Mouse (Mus musculus): ENCODE measurements at regions not wholly inside any gene's neighbourhood (a gene's known extent, or its start where the extent isn't known, plus 50 kb on each side); places are given as distances from the start of the nearest gene placed in this dataset.

DNA sequence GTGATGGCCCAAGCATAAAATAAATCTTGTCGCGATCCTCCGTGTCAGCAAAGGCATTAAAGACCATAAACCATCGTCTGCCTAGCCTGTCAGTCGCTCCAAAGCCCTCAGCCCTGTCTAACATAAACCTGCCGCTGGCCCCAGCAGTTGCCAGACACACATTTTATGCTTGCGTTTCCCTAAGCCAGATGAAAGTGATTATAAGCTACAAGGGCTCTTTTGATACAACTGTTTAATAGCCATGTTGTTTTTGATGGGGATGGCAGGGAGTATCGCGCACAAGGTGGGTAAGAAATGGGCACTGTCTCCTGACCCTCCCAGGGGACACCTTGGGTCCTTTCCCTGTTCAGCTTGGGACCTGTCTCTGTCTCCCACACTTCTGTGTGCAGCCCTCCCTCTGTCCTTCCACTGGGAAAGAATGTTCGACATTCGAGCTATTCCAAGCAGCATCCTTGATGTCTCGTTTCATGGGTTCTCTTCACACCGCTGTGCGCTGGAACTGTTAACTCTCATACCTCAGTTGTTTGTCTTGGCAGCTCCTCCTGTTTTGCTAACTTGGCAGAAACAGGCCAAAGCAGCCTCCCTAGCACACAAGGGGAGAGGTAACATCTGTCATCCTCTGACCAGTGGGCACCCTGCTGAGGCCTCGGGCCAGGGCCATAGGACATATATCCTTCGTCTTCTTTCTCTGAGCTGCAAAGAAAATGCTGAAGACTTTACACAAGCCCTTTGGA is 180.2 kb upstream of the Gmds start:
- WGBS = 46% methylated on average over 16 of the region's 16 CpGs
- no peak overlapping the region for H3K27ac ChIP-seq
- H3K9me3 ChIP-seq = no peaks in the 10 kb centered on the region
- H3K4me1 ChIP-seq = peaks cover 12% of the 10 kb centered on the region
- H3K27me3 ChIP-seq (ENCODE audit: insufficient read depth, poor library complexity, severe bottlenecking) = no peaks in the 10 kb centered on the region
- H3K36me3 ChIP-seq = no peaks in the 10 kb centered on the region
- DNase-seq (ENCODE audit: low spot score) = no peak
- no peak overlapping the region for H3K4me3 ChIP-seq

DNA sequence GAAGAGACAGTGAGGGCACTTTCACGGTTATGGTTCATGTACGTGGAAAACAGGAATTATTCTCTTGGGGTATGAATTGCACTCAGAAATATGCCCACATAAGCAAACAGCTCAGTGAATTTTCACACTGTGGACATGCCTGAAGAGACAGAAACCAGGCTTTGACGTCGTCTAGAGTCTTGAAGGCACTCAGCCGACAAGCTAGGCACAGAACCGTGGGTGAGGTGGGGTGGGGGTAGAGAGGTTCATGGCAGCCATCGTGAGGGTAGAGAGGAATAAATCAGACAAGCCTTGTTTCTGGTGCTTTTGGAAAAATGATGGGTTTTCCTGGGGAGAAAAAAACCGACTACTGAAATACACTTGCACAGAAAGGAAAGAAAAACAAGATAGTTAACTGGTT is 179.0 kb upstream of the Gmds start:
- 63% methylated on average over 8 of the region's 8 CpGs for WGBS
- Histone ChIP-seq H3K36me3 (no peaks in the 10 kb centered on the region), H3K4me3 (no peak overlapping the region), H3K4me1 (peaks cover 12% of the 10 kb centered on the region), H3K9me3 (no peaks in the 10 kb centered on the region), H3K27me3 (ENCODE audit: insufficient read depth, poor library complexity, severe bottlenecking) (no peaks in the 10 kb centered on the region), H3K27ac (no peak overlapping the region)
- no peak for DNase-seq (ENCODE audit: low spot score)

DNA sequence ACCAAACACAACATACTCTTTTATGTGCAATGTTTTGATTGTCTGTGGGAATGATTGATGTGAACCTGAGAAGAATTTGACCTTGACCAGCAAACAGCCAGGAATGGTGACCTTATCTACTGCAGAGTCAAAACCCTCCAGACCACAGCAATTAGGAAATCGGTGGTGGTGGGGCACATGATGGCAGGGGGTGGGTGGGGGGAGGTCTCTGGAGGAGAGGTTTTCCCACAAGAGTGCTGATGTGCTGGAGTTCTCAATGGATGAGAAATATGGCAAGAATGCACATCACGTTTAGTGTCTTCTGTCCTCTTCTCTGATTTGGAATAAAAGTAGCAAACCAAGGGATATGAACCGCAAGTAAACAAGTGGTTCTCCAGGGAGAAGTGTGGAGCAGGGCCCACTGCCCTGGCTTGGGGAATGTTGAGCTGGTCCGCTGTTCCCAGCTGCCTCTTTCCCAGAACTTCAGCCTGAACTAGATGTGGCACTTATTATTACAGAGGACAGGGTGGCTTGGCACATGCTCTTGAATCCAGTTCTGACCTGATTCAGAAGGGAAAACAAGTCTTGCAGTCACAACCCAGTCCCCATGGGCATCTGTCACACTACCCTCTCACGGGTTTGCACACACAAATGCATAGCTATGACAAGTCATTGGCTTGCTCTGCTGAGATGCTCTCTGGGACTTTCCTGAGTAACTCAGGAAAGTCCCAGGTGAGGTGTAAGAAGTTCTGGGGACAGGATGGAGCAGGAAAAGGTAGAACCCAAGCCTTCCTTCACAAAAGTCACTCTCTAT is 170.9 kb upstream of the Gmds start:
- 52% methylated on average over 5 of the region's 5 CpGs for WGBS
- H3K4me1 ChIP-seq = peaks cover 11% of the 10 kb centered on the region
- no peaks in the 10 kb centered on the region for H3K9me3 ChIP-seq
- no peak overlapping the region for H3K4me3 ChIP-seq
- peak overlapping the region; percentile 62; the same call in 1 of the 2 replicates for H3K27ac ChIP-seq
- H3K36me3 ChIP-seq = no peaks in the 10 kb centered on the region
- H3K27me3 ChIP-seq (ENCODE audit: insufficient read depth, poor library complexity, severe bottlenecking) = no peaks in the 10 kb centered on the region
- DNase-seq (ENCODE audit: low spot score) = no peak

DNA sequence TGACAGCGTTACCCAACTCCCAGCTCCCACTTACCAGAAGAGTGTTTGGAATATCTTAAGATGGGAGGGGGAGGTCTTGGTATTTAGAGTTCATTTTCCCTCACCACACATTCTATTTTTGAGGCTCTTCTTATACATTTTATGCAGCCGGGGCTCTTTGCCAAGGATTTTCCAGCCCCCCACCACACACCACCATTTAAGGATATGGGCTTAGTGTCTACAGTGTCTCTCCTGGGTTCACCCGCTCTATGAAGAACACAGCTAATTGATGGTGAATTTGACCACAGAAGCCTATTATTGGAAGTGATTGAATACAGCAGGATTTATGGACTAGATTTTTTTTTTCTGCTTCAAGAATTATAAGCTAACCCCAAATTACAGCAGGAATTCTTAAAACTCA is 169.9 kb upstream of the Gmds start:
- 78% methylated on average over 3 of the region's 3 CpGs for WGBS
- H3K4me3 ChIP-seq = no peak overlapping the region

DNA sequence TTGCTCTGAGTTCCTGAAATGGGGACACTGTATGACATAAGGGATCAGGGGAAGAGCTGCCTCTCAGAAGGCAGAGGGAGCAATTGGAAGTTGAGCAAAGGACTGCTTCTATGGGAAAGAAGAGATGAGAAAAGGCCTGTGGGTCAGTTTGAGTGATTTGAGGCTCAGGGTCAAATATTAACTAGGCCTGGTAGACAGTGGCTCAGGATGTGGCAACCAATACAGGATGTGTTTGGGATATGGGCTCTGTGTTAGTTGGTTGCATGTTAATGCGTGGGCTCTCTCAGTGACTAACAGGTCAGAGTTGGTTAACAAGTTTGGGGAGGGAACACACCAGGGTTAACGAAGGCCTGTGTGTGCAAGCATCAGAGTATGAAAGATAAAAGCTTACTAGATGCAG is 169.3 kb upstream of the Gmds start:
- Histone ChIP-seq H3K27ac (no peak overlapping the region), H3K36me3 (no peaks in the 10 kb centered on the region), H3K4me3 (no peak overlapping the region), H3K4me1 (peaks cover 11% of the 10 kb centered on the region), H3K27me3 (ENCODE audit: insufficient read depth, poor library complexity, severe bottlenecking) (no peaks in the 10 kb centered on the region), H3K9me3 (no peaks in the 10 kb centered on the region)
- no peak for DNase-seq (ENCODE audit: low spot score)
- 71% methylated on average over 2 of the region's 2 CpGs for WGBS

More for the DNA sequence above, 169.9 kb upstream of the Gmds start:
- H3K4me1 ChIP-seq = peaks cover 11% of the 10 kb centered on the region
- no peaks in the 10 kb centered on the region for H3K27me3 ChIP-seq (ENCODE audit: insufficient read depth, poor library complexity, severe bottlenecking)
- DNase-seq (ENCODE audit: low spot score) = no peak
- H3K27ac ChIP-seq = peak overlapping the region; percentile 16; the same call in 1 of the 2 replicates
- H3K36me3 ChIP-seq = no peaks in the 10 kb centered on the region
- H3K9me3 ChIP-seq = no peaks in the 10 kb centered on the region

DNA sequence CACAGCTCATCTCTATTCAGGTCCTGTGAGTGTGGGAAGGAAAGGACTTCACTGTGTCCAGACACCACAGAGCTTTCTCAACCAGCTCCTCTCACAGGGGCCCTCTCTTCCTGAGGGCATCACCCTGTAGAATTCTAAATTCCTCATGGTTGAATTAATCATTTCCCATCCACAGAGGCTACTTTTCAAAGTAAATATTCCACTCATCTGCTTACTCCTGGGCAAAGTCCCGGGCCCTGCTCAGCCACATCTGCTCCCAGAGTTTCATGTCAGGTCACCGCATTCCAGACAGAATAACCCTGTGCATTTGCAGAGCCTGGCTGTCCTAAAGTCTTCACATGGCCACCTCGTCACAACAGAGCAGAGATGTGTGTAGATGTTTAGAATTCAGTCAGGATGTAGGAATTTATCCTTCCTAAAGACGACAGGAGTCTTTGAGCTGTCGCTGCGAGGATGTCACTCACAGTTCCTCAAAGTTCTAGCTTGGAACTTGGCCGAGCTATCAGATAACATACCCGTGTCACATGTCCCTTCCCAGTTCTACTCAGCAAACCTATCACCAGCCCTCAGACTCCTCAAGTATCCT is 159.8 kb upstream of the Gmds start:
- Histone ChIP-seq H3K4me3 (no peak overlapping the region), H3K27ac (no peak overlapping the region), H3K36me3 (no peaks in the 10 kb centered on the region), H3K9me3 (no peaks in the 10 kb centered on the region), H3K4me1 (peaks cover 15% of the 10 kb centered on the region; the same call in 1 of the 2 replicates), H3K27me3 (ENCODE audit: insufficient read depth, poor library complexity, severe bottlenecking) (peaks cover 8% of the 10 kb centered on the region; the same call in 1 of the 2 replicates)
- 42% methylated on average over 8 of the region's 8 CpGs for WGBS
- no peak for DNase-seq (ENCODE audit: low spot score)

DNA sequence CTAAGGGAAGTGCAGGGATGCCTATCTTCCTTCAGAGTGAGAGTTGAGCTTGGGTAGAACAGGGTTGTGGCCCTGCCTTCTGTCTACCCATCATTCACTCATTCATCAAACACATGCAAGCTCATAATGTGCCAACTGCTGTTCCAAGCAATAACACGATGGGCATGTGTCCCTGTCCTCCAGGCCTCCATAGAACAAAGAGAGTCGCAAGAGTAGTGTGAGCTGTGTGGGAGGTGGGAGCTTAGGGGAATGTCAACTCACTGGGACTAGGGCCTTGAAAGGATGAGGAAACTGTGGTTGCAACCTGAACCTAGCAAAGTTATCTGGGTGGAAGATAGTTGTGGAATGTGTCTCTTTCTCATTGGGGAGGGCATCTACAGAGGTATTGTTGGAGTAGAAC is 157.7 kb upstream of the Gmds start:
- no peaks in the 10 kb centered on the region for H3K9me3 ChIP-seq
- WGBS = 70% methylated on average over 2 of the region's 2 CpGs
- peaks cover 18% of the 10 kb centered on the region; the same call in 1 of the 2 replicates for H3K4me1 ChIP-seq

DNA sequence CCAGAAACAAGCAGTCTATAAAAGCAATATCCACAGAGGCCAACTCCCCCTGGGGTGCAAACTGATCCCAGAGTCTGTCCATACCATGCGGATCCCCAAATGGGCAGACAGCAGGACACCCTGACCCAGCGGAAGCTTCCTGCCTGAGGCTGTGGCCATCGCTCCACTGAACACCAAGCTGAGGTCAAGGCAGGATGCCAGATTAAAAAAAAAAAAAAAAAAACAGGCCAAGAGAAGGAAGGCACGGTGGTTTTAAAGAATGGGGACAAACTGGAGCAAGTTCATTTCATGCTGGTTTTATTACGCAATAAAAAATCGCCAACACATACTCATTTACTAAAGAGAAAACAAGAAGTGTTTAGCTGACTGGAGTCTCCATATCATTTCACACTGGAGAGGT is 156.5 kb upstream of the Gmds start:
- no peaks in the 10 kb centered on the region for H3K36me3 ChIP-seq
- peaks cover 18% of the 10 kb centered on the region; the same call in 1 of the 2 replicates for H3K4me1 ChIP-seq
- no peaks in the 10 kb centered on the region for H3K9me3 ChIP-seq

More for the DNA sequence above, 157.7 kb upstream of the Gmds start:
- Histone ChIP-seq H3K27me3 (ENCODE audit: insufficient read depth, poor library complexity, severe bottlenecking) (peaks cover 8% of the 10 kb centered on the region; the same call in 1 of the 2 replicates), H3K4me3 (no peak overlapping the region), H3K27ac (no peak overlapping the region), H3K36me3 (no peaks in the 10 kb centered on the region)
- no peak for DNase-seq (ENCODE audit: low spot score)

DNA sequence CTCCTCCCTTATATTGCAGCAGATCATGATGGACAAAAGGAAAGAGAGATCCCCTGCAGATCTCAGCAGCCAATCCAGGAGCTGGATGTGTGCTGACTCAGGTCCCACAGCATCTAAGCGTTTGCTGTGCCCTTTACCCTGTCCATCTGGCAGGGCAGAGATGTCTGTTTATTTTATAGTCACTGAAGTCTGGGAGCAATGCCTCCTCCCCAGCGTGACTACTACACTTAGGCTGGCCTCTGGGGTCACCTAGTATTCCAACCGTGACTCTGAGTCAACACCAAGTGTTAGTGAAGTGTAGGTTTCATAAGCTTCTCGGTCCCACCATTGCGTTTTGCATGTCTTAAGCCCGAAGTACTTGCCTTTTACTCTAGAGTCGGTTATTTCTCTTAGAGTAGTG is 155.3 kb upstream of the Gmds start:
- WGBS = 70% methylated on average over 7 of the region's 7 CpGs
- Histone ChIP-seq H3K36me3 (no peaks in the 10 kb centered on the region), H3K9me3 (no peaks in the 10 kb centered on the region), H3K27ac (no peak overlapping the region), H3K4me3 (no peak overlapping the region), H3K27me3 (ENCODE audit: insufficient read depth, poor library complexity, severe bottlenecking) (peaks cover 8% of the 10 kb centered on the region; the same call in 1 of the 2 replicates), H3K4me1 (peaks cover 18% of the 10 kb centered on the region; the same call in 1 of the 2 replicates)
- DNase-seq (ENCODE audit: low spot score) = no peak

More for the DNA sequence above, 156.5 kb upstream of the Gmds start:
- WGBS = 65% methylated on average over 6 of the region's 6 CpGs
- no peak for DNase-seq (ENCODE audit: low spot score)
- Histone ChIP-seq H3K4me3 (no peak overlapping the region), H3K27ac (no peak overlapping the region), H3K27me3 (ENCODE audit: insufficient read depth, poor library complexity, severe bottlenecking) (peaks cover 8% of the 10 kb centered on the region; the same call in 1 of the 2 replicates)

DNA sequence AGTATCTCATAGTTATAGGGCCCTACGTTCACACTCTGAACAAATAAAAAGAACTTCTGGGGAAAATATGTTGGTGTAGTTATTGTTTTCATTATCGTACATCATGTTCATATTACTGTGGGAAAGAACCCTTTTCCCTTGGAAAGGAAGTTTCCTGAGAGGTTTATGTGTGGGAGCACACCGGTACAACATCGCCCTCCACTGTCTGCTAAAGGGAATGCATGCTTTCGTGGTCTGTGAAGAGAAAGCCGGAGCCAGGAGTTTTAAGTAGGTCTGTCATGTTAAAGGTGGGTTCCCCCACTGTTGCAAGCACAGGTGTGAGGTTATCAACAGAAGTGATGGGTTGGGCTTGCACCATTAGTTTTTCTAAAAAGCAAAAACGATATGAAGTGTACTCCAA is 154.8 kb upstream of the Gmds start:
- Histone ChIP-seq H3K4me1 (peaks cover 15% of the 10 kb centered on the region; the same call in 1 of the 2 replicates), H3K27me3 (ENCODE audit: insufficient read depth, poor library complexity, severe bottlenecking) (peaks cover 8% of the 10 kb centered on the region; the same call in 1 of the 2 replicates), H3K36me3 (no peaks in the 10 kb centered on the region), H3K9me3 (no peaks in the 10 kb centered on the region), H3K27ac (no peak overlapping the region), H3K4me3 (no peak overlapping the region)
- WGBS = 27% methylated on average over 7 of the region's 7 CpGs
- DNase-seq (ENCODE audit: low spot score) = no peak

DNA sequence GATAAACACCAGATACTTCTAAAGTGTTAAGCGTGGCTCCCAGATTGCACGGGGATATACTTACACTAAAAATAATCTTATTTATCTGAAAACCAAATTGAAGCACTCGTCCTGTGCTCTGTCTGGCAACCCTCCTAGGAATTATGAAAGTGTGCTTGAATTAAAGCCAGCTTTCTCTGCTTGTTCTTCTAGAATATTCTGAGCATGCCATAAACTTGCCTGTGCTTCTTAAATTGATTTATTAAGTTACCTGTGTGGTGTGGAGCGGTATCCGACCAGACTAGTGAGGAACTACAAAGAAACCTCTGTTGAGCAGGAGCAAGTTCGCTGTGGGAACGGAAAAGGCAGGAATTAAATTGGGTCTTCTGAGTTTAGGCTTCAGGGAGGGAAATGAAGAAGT is 154.0 kb upstream of the Gmds start:
- H3K4me1 ChIP-seq = peaks cover 11% of the 10 kb centered on the region; the same call in 1 of the 2 replicates
- peaks cover 8% of the 10 kb centered on the region; the same call in 1 of the 2 replicates for H3K27me3 ChIP-seq (ENCODE audit: insufficient read depth, poor library complexity, severe bottlenecking)
- H3K36me3 ChIP-seq = no peaks in the 10 kb centered on the region
- no peak overlapping the region for H3K4me3 ChIP-seq
- 64% methylated on average over 7 of the region's 7 CpGs for WGBS
- H3K27ac ChIP-seq = no peak overlapping the region
- no peaks in the 10 kb centered on the region for H3K9me3 ChIP-seq
- no peak for DNase-seq (ENCODE audit: low spot score)

DNA sequence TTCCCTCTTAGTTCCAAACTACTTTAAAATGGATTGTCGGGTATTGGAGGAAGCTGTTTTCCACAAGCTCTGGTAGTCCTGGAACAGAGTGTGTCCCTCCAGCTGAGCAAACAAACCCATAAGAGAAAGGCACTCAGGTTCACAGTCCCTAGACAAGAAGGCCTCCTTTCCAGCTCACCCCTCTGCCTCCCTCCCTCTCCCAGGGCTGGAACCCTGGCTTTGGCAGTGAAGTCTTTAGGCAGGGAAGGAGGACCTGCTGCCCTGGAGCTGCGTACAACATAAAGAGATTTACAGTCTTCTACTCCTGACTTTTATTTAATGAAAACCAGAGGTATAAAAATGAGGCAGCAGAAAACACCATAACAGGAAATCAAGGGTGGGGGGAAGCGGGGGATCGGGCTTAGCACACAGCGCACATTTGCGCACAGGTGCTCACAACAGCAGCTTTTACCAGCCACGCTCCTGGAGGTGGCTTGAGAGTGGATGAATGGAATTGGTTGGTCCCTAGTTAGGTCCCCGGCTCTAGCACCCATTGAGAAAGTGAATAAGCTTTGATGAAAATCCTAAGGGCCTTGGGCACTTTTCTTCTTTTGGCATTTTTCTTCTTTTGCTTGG is 143.0 kb upstream of the Gmds start:
- Histone ChIP-seq H3K4me1 (no peaks in the 10 kb centered on the region), H3K27me3 (ENCODE audit: insufficient read depth, poor library complexity, severe bottlenecking) (peaks cover 6% of the 10 kb centered on the region; the same call in 1 of the 2 replicates), H3K9me3 (no peaks in the 10 kb centered on the region), H3K36me3 (no peaks in the 10 kb centered on the region), H3K4me3 (no peak overlapping the region), H3K27ac (no peak overlapping the region)
- 87% methylated on average over 8 of the region's 8 CpGs for WGBS
- no peak for DNase-seq (ENCODE audit: low spot score)
